Mouse (Mus musculus) c-Kit-positive CD71-positive TER-119-positive erythroid progenitor cells, embryonic 14.5 days (primary cell): ENCODE data around the gene Dnaja2.

Experiments used
- DNase-seq: peaks from one replicate; pipeline ENCODE4 v3.0.0-alpha.2; 2013; ENCODE audit warnings: low spot score

Dnaja2 gene

DNA sequence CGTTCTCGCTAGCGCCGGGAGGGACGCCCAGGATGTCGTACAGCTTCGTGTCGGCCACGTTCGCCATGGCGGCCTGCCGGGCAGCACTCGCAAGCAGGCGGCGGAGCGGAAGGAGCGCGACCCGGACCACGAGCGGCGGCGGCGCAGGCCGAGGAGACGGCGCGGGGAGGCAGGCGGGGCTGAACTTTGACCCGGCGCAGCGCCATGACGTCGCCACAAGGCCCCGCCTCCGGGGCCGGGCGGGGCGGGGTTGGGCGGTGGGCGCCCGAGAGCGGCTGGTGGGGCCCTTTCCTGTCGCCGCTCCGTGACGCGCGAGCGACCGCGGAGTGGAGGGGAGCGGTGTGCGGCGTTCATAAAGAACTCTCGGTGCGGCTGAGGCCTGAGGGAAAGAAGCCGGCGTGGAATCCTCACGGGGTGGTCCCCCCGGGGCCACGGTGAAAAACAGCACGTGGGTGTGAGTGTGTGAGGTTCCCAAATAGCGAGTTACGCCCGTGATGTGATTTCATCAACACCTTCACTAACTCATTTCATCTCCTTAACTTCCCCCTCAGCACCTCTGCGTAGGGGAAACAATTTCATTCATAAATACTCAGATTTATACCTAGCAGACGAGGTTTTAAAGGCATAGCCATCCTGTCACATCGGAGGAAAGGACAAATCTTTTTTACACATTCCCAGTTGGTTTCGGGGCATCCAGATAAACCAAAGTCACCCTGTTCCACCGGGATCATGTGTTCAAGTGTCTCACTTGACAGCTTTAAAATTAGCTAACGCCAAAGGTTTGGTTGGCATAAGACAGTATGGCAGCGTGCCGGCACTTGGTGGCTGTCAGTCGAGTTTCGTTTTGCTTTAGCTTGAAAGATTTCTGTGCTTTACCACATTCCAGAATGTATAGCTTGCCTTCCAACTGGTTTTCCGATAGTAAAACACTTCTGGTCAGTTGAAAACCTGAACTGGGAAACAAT, at the start of gene Dnaja2:
Gene Dnaja2 (minus strand): TSS at position 164 of the 965 bp plus-strand sequence.
- peak; percentile 73 for DNase-seq

DNA sequence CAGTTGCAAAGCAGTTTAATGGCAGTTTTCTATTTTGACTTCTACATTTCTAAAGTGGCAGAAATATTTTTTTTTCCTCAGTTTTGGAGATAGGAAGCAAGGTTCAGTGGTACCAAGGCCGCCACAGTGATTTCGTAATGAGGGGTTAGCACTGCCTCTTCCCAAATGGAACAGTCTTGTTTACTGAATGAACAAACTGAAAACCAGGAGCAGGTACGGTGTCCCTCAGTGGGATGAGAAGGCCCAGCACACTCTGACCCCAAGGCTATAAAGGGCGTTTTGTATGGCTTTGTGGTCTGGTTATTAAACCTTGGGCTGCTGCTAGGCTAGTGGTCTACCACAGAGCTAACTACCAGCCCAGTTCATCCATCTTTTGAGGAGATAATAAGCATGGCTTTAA, 49.1 kb upstream of the Dnaja2 start:
- DNase-seq = no peak

DNA sequence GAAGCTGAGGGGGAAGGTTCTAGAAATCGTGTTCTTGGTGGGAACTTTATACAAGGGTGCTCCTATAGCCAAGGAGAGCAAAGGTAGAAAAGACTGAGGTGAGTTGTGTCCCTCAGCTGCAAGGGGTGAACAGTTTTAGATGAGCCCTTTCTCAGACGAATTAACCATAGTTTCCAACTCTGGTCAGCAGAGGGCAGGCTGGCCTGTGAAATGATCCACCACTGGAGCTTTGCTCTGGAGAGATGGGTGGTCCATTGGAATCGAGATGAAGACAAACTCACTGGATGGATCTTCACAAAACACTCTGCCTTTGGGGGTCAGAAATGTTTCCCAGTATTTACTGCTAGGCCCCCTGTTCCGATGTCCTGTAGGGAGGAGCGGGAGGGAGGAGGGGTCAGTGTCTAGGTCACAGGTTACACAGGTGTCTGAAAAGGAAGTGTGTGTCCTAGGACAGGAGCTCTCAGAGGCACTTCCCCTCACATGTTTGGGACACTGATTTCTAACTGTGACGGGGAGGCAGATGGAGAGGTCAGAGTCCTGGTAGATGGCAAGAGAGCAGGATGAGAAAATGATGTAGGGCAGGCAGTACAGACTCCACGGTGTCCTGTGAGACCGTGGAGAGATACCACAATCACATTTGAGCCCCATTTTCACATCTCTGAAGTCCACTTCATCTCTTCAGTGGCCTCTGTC, 48.2 kb upstream of the Dnaja2 start:
- DNase-seq = peak; percentile 6

DNA sequence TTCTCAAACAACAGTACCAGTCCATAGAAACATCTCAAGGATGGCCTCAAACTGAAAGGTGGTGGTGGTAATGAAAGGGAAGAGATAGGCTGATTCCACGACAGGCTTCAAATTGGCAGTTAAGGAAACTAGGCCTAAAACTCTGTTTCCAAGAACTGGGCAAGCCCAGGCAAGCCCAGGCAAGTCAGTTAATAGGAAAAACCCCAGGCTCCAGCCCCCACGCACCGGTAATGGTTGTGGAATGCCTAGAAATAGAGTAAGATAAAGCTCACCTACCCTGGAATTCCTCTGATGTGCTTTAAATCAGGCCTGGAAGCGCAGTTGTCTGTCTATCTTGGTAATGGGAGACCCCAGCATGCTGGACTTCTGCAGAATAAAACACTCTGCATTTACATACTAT, 47.6 kb upstream of the Dnaja2 start:
- no peak for DNase-seq

DNA sequence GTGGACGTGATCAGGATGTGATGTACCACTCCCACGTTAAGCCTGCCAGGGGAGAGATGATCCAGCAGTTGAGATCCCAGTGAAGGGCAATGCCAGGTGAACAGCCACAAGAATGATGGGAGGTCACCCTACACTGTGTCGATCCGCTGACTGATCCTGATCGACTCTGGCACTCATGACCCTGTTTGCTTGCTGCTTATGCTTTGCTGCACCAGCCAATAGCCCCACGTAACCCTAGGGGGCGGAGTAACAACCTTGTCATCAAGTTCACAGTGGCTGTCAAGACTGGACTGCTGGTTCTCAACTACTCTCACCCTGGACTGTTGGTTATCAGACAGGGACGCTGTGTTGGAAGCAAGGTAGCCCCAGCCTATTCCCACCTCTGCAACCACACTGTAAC, 46.6 kb upstream of the Dnaja2 start:
- no peak for DNase-seq

DNA sequence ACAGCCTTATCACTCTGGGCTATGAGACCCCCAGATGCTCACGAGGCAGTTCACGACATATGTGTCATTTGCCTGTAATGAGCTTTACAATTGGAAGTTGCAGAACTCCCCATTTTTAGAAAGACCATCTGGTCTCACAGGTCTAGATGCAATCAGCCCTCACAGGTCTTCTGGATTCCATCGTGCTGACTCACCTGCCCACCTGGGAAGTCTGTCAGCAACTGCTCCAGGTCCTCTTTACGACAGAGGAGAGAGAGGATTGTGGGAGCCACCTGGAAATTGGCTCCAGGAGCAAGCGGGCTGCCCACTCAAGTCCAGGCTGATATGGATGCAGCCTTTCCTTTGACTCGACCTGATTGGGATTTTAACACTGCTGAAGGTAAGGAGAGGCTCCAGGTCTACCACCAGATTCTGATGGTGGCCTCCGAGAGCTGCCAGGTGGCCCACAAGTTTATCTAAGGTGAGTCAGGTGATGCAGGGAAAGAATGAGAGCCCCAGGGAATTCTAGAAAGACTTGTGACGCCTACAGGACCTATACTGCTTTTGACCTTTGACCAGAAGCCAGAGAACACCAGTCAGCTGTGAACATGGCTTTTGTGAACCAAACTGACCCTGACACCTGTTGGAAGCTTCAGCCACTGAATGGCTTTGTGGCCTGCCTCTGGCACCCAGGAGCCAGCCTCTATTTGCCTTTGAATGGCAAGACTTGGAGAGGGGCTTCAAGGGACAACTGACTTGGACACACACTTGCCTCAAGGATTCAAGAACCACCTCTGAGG, 42.5 kb upstream of the Dnaja2 start:
- DNase-seq = no peak

DNA sequence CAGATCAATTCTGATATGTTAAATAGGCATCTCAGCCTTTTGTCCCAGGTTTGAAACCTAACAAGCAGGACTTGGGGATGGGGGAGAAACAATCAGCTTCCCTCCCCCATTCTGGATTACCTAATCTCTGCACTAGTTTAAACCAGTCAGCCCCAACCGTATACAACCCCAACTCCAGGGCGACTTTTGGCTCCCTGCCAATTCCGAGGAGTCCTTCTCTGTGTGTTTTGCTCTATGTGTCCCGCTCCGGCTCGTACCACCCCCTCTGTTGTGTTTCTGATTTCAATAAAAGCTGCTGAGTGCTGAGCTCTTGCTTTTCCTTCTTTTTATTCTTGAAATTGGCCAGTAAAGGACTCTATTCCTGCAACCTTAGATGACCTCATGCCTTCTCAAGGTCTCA, 40.2 kb upstream of the Dnaja2 start:
- no peak for DNase-seq

DNA sequence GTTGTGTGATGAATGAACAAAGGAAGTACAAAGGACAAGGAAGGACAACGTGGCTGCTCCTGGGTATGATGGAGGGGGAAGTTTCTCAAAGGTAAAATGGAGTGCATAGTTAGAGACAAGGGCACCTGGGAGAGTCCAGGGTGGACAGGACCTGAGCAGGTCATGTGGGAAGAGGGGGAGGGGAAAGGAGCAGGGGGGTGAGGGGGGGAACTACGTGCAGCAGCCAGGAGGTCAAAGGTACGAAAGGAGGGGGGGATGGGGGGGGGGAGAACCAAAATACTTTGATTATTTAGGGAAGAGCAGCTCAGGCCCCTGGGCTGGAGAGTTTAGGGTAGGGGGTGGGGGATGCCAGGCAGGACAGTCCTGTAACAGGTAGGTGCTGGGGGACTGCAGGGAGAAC, 39.8 kb upstream of the Dnaja2 start:
- no peak for DNase-seq

DNA sequence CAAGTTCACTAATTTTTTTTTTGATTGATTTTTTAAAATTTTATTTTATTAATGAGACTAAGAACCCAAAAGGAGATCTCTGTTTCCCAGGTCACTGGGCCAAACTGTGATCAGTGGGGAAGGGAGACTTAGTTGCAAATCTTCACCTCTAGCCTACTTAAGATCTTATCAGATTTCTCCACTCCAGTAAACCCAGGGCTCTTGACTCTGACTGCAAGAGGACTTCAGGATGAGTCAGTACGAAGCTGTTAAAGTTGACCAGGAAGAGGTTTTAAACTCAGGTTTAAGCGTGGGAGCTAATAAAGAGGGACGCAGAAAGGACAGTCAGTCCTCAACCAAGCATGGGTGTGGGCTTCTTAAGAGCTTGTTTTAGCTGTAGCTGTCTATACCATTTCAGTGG, 38.2 kb upstream of the Dnaja2 start:
- no peak for DNase-seq

DNA sequence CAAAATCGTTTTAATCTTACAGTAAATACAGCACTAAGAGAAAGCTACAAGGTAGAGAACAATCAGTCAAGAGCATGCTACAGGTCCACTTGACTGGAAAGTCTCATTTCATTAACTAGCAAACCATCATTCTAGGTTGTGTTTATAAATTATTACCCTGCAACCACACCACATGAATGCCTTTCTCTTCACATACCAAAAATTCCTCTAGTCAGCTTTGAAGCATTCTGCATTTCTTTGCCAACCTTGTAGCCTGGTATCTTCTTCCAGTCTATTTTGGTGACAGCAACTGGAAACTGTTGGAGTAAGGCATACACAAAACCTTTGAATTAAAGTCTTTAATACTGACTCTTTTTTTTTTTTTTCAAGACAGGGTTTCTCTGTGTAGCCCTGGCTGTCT, 36.4 kb upstream of the Dnaja2 start:
- DNase-seq = no peak

DNA sequence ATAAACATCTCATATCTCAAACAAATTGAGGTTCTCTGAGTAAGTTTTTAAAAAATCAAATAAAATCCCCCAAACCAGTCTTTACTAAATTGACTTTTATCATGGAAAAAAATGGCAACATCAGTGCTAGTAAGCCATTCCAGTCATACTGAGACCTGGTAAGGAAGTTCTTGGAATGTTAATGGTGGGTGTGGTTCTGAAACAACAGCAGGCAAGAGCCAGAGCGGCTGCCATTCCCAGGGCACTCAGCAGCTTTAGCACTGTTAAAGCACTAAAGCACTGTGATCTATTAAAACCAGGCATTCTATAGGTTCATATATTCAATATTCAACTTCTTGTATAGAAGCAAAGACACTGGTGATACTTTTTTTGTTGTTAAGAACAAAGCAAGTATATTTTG, 35.1 kb upstream of the Dnaja2 start:
- no peak for DNase-seq

DNA sequence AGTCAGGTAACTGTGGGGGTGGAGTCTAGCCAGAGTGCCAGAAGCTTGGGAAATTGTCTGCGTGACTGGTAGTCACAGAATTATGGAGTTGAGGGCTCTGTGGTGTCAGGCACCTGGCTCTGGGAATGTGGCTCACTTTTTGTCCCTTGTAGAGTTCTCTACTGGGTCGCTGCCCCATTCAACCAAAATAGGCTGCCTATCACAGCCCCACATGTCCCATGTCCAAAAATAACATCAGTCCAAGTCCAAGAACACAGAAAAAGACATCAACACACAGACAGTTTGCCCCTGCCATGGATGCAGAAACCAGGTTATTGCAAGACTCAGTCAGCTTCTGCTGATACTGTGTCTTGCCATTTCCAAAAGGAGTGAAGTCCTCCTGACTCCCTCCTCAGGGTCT, 33.5 kb upstream of the Dnaja2 start:
- DNase-seq = no peak

DNA sequence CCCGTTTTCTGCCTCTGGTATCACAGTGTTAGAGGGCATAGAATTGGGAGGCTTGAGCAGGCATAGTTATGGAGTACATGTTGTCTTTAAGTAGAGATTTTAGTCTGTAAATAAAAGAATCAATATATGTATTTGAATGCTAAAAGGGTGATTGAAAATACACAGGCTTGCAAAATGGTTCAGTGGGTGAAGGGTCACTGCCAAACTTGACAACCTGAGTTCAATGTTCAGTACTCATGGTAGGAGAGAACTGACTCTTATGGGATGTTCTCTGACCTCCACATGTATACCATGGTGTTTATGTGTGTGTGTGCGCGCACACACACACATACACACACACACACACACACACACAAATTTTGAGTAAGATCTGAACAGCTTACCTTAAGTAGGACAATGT, 22.5 kb upstream of the Dnaja2 start:
- DNase-seq = no peak

DNA sequence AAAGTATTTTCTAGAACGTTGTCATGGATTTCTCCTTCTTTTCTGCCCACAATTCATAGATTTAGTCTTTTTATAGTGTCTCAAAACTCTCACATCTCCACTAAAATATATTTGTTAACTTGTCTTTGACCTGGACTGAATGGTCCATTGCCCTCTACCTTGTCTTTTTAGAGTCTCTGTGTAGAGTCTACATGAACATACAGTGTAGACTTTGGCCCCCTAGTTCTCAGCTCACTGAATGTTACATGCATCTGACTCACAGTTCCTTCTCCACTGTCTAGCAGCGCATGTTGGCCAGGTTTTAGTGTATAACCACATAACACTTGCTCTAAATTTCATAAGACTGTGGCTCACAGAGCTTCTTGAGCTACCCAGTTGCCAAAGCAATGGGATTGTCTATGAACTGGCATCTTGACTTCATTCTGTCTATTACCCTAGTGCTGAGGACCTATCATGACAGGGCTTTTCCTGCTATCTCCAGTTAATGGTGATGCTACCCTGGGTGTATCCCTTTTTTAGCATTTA, 18.9 kb upstream of the Dnaja2 start:
- DNase-seq = no peak

DNA sequence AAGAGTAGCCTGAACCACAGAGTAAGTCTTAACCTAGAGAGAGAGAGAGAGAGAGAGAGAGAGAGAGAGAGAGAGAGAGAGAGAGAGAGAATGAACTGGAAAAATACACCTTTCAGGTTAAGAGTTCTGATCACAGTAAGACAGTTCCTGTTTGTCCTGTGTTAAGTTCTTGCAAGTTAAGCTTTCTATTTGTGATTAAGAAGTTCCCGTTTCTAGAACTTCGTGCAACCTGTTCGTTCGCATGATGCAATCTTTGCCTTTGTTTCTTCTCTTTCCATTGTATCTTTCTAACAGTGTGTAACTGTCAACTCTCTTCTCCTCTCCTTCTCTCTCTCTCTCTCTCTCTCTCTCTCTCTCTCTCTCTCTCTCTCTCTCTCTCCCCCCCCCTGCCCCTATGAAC, 15.3 kb upstream of the Dnaja2 start:
- DNase-seq = no peak

DNA sequence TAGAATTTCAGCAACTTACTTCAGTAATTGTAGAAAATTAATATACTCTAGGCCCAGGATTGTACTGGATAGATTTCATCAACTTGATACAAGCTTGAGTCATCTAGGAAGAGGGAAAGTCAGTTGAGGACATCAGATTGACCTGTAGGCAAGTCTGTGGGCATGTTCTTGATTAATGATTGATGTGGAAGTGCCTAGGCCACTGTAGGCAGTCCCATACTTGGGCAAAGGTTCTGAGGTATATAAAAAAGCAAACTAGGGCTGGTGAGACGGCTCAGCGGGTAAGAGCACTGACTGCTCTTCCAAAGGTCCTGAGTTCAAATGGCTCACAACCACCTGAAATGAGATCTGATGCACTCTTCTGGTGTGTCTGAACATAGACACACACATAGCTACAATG, 12.7 kb upstream of the Dnaja2 start:
- DNase-seq = no peak

DNA sequence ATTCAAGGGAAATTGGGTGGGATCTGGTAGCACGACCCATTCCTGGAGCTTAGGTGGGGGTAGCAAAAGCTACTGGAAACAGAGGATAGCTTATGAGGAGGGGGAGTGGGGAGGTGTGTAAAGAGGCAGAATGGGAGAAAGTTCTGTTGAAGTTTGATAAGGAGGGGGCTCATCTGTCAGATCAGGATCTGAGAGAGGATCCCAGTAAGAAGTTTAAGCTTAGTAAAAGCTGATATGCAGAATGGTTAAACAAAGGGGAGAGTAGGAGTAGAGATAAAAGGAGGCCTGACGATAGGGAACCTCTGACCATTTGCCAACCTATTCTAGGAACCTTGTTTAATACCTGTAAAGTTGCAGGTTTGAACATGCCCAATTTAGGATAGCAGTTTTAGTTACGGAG, 10.0 kb upstream of the Dnaja2 start:
- DNase-seq = no peak

DNA sequence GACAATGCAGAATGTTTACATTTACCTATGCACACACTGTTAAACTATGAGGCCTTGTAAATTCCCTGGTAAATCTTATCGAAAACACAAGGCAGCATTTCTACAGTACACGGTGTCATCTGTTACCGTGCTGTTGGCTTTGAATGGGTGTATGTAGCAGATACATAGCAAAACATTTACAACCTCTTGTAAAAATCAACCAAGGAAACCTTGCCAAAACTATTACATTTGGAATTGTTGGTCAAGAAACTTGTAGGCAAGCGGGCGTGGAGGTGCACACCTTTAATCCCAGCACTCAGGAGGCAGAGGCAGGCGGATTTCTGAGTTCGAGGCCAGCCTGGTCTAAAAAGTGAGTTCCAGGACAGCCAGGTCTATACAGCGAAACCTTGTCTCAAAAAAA, 8.2 kb upstream of the Dnaja2 start:
- DNase-seq = no peak

DNA sequence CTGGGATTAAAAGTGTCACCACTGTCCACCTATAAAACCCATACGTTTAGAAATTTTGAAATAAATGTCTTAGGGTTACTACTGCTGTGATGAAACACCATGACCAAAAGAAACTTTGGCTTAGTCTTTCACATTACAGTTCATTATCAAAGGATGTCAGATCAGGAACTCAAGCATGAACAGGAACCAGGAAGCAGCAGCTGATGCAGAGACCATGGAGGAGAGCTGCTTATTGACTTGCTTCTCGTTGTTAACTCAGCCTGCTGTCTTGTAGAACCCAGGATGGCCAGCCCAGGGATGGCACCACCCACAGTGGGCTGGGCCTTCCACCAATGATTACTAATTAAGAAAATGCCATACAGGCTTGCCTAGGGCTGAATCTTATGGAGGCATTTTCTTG, 4.8 kb upstream of the Dnaja2 start:
- no peak for DNase-seq

DNA sequence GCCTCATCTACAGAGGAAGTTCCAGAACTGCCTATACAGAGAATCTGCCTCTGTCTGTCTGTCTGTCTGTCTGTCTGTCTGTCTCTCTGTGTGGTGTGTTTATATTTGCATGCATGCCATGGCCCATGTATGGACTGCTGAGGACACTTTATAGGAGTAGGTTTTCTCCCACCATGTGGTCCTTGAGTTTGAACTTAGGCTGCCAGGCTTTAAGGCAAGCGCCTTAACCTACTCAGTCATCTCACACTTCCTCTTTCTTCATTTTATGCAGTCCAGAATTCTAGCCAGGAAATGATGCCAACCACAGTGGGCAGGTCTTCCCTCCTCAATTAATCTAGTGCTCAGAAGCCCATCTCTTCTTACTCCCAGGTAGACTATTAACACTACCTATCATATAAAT, 4.1 kb upstream of the Dnaja2 start:
- no peak for DNase-seq

DNA sequence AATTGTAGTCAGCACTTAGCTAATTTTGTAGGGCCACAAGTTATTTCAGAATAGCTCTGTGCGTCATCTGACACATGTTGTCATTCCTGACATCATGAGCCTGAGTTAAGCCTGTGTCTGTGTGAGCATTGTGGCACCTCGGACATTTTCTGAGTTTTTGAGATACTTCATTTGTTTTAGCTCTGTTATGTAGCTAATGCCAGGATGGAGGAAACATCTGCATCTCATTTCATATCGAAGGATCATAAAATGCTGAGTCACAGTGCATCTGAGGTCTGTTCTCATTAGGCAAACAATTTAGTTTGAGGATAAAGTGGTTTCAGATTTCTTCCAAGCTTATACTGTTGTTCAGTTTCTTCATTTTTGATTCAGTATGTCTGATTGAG, 2.5 kb upstream of the Dnaja2 start:
- peak; percentile 47 for DNase-seq

DNA sequence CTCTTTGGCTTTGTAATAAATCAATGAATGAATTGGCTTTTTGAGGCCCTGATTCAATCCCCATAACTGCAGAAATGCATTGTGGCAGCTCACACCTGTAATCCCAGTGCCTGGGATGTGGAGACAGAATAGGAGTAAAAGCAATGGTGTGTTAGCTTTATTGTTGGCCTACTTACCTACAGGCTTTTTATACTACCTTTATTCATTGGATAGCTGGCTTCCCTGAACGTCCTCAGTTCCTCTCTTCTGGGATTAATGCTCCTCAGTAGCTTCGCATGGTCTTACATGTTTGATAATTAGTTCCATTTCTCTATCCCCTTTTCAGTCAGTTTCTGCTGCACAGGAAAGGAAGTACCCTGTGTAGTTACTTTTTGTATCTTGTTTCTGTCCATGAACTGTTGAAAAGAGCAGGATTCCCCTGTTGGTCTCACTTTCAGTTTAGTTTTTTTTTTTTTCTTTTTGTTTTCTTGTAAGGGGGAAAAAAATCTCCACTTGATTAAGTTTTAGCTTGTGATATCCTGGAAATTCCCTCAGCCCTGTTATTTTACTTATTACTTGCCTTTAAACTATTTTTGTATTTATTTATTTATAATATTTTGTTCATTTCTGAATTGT, 1.9 kb upstream of the Dnaja2 start:
- no peak for DNase-seq
